Mouse (Mus musculus) spleen, postnatal 4 days (tissue): ENCODE measurements around the gene Itgae.
"Not testable (repeated sequence)": the region's sequence is repeated elsewhere in the genome, so short reads cannot be mapped to it uniquely, and the experiment has no call there.

Source experiments
- DNase-seq, 2 experiments: peaks; one replicate each; pipeline ENCODE4 v3.0.0; 2022; ENCODE audit warnings: low spot score in 2 of 2

Itgae gene

DNA sequence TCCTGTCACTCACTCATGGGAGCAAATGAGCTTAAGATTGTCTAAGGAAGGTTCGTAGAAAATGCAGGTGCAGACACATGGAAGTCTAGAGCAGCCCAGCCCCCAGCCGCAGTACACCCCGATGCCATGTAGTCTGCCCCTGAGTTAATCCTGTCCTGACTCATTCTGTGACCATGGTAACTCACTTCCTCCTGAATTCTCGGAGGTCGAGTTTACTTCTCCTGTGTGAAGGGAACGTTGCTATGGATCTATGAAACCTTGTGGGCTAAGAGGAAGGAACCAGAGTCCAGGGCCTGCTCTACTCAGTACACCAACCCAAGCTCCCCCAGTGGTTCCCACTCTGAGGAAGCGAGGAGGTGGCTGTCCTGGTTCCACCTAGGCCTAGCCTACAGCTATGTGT, 2.5 kb downstream of the Itgae start:
- no peak for DNase-seq

DNA sequence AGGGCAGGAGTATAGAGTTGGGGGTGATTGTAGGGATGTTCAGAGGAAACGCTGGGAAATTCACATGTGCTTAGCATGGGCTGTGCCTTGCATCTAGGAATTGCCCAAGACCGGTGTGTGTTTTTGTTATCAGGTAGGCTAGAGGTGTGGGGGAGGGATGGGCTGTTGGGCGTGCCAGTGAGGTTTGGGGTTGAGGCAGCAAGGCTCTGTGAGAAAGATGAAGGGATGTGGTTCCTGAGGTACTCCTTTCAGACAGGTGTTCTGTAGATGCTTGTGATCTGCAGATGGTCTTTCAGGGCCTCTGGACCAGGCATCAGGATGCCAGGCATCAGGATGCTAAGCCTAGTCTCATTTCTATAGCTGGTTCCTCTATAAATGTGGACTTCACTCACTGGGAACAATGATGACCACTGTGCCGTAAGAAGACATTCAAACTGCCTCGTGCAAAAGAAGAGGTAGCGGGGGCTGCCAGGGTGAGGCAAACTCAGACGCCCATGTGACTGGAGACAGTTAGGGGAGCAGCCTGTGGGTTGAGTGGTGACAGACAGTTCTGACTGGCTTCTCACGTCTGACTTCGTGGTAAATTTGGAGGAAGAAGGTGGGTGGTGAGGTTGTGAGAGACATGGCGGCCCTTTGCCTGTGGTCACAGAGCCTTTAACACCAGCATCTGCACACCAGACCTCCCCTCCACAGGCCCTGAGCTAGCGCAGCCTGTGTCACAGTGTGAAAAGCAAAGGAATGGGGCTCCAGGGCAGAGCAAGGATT, 4.0 kb downstream of the Itgae start:
- no peak for DNase-seq

DNA sequence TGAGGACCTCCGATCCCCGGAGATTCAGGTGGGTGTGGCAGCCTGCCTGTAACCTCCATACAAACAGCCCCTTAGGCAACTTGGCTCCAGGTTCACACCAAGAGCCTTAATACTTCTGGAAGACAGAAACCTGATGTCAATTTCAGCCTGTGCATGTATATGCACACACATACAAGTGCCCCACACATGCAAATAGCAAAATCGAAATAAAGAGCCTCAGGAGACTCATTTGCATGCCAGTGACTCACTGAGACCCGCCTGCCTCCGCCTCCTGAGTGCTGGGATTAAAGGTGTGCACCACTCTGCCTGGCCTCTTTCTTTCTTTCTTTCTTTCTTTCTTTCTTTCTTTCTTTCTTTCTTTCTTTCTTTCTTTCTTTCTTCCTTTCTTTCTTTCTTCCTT, 8.5 kb downstream of the Itgae start:
- no peak for DNase-seq

DNA sequence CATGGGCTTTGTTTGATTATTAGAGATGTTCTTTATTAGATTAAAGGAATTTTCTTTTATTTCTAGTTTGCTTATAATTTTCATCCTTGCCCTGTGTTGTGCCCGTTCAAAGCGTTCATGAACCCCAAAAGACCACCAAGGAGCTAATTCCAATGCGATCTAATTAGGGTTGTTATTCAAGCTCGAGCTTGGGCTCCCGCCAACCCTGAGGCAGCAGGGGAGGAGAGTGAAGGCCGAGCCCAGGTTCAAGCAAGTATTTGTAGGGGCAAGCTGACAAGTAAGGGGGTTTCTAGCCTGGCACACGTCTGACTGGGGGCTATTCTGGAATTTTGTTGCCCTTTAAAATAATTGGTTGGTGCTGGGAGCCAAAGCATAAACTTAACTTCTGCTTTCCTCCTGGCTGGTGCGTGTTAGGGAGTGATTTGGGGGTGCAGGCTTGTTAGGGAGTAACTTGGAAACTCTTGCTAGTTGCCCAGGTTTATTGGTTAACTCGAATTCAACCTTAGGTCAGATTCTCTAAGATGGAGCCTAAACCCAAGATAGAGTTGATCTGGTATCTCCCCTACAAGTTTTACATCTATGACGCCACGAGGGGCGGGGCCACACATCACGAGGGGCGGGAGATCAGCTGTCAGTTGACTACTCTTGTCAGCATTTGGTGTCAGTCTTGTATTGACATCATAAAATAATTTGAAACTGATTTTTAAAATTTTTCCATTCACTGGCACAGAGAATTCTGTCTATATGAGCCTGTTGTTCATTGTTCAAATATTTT, 9.8 kb downstream of the Itgae start:
- DNase-seq = no peak

DNA sequence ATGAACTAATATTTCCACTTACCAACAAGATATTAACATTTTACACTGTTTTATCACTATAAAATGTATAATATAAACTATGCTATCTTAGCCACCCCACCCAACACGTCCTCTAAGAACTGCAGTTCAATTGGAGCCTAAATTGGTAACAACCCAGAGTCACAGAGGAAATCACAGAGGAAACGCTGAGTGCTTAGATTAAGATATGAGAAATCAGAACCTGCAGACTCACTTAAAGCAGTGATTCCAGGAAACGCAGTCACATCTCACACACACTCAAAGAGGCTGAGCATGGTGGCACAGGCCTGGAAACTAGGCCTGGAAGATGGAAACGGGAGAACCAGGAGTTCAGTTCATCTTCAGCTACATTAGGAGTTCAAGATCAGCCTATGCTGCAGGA, 10.9 kb downstream of the Itgae start:
- no peak for DNase-seq

DNA sequence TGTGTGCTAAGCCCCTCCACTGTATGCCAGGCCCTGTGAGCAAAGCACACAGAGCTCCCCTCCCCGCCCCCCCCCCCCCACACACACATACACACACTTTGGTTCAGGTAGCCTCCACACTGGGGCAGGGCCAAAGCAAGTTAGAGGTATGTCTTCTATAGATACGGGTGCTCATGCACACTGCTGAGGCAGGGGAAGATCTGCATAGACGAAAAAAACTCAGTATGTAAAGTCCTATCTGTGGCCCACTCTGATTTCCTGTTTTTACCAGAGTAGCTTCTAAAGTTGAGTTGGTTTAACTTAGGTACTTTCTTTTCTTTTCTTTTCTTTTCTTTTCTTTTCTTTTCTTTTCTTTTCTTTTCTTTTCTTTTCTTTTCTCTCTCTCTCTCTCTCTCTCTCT, 14.9 kb downstream of the Itgae start:
- DNase-seq = no peak

DNA sequence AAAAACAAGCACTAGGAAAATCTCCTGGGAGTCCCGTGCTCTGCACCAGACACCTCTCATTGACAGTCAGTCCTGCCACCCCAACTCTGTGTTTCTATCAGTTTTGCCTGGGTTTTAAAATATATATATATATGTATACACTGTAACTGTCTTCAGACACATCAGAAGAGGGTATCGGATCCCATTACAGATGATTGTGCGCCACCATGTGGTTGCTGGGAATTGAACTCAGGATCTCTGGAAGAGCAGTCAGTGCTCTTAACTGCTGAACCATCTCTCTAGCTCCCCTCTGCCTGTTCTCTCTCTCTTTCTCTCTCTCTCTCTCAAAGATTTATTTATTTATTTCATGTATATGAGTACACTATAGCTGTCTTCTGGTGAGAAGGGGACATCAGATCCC, 17.0 kb downstream of the Itgae start:
- not testable (repeated sequence) for DNase-seq

DNA sequence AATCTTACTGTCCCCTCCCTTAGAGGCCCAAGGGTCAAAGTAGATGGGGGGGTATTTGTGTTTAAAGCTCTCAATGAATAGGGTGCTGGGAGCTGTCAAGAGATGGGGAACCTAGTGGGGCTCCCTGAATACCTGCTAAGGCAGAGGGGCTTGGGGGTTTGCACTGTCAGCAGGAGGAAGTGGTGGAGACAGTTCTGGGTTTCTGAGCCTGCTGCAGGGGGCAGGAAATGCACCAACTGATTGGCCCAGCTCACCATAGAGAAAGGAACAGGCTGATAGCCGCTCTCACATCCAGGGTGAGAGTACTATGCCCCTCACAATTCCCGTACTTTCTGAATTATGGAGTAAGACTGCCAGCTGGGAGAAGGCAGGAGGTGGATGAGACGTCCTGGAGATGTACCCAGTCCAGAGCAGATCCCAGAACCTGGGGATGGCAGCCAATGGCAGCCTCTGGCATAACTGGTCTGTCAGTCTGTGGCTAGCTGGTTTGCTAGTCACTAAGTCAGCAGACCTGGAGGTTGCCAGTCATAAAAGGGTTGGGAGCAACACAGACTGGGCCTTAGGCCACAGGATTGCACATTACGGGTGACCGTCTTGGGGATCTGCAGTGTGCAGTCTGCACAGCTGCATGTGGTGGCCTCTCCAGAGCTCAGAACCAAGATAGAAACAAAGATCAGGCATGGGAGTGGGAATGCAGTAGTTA, 18.0 kb downstream of the Itgae start:
- DNase-seq = no peak

DNA sequence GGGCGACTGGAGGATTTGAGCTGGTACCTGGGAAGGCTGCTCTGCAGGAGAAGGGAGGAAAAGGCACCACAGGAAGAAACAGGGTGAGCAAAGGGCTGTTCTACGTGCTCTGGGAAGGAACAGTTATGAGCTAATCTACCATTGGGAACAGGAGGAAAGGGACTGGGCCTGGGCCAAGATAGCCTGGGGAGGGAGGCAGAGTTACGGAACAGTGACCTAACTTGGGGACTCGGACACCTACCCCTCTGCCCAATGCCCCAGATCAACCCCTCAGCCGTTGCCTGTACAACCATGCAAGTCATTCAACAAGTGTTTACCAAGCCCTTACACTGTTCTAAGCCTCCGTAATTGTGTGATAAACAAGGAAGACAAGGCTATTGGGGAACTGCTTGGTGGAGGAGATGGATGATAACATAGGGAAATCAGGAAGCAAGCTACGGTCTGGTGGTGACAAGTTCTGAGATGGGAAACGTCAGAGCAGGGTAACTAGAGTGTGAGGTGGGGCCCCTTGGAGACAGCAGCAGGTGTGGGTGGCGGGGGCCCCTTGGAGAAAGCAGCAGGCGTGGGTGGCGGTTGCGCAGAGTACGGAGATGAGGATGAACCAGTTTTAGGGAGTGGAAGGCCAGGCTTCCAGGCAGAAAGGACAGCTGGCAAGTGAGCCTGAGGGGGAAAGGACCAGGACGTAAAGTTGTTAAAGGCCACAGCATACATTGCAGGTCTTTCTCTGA, 18.7 kb downstream of the Itgae start:
- no peak for DNase-seq

DNA sequence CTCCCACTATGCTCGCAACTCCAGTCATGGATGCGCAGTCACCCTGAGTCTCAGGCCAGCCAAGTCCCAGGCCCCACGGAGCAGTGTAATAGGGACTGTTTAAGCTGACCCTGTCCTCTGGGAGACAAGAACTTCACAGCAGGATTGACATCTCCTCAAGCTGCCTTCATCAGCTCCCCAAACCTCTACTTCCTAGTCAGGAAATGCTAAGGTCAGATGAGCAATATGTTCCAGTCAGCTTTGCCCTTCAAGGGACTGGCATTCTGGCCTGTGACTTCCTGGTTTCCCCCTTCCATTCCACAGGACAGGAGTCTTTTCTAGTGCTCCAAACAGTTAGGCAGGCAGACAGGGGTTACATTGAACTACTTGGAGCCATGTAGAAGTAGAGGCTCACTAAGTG, 19.6 kb downstream of the Itgae start:
- no peak for DNase-seq

DNA sequence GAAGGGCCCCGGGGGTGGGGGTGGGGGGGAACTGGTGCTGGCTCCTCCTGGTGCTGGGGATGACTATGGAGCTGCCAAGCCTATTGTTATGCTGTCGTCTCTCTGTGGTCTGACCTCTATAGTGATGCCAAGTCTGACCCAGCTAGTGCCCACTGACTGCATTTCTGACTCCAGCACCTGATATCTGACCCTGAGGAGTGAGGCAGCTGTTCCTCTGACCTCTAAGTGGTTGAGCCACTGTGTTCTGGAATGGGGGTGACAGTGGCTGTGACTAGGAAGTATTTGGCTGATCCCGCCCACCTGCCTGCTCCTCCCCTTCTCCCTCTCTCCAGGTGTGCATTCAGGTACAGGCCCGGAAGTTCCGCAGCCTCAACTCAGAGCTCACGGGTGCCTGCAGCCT, 21.0 kb downstream of the Itgae start:
- no peak for DNase-seq

DNA sequence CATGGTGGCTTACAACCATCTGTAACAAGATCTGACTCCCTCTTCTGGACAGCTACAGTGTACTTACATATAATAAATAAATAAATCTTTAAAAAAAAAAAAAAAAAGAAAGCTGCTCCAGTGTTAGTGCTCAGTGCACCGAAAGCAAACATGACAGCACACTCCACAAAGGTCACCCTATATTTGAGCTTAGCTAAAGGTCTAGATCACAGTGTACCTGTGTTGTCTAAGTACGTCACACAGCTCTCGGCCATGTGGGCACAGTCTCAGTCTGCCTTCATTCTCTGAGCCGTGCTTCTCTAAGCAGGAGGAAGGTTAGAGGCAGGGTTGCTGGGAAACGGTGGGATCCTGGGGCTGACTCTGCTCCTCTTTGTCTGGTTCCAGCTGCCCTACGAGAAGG, 36.1 kb downstream of the Itgae start:
- no peak for DNase-seq

DNA sequence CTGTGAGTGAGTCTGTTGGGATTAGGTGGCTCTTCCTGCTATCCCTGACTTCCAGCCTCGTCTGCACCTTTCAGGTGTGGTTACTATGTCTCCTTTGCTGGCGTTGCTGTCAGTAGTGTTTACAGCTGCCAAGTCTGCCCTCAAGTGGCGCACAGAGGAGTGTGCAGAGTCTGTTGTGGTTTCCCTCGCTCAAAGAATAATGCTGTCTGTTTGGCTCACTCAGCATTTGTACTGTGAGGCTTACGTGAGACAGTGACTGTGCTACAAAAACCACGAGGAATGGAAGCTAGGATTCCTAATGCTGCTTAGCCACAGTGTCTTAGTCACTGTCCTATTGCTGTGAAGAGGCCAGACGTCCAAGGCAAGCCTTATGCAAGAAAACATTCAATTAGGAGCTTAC, 40.6 kb downstream of the Itgae start:
- no peak for DNase-seq

DNA sequence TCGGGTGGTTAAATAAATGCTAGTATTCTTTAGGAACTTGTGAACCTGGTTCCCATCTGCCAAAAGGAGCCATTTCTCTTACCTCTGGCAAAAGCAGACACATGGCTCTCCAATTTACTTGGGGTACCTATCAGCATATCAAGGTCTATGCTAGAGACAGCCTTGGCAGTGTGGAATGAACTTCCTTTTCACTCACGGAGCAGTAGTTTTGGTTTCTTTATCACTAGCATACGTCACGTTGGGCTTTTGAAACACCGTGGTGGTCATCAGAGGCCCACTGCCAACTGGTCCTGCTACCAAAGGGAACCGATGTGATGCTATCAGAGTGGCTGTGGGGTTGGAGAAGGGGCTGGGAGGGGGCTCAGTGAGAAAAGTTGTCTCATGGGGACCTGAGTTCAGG, 42.6 kb downstream of the Itgae start:
- no peak for DNase-seq

DNA sequence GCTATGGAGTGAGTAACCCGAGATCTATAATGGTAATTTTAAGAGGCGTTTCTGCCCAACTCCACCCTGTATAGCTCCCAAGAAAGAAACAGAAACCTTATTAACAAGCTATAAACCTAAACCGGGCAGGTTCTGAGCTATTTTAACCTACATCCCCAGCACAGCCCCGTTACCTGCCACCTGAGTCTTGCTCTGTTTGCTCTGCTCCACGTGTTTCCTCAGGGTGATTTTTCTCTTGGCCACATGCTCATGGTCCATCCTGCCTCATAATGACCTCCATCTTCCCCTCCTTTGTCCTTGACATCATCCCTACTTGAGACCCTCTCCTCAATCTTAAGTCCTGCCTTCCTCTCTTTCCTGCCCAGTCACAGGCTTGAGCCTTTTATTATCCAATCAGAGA, 43.8 kb downstream of the Itgae start:
- no peak for DNase-seq

DNA sequence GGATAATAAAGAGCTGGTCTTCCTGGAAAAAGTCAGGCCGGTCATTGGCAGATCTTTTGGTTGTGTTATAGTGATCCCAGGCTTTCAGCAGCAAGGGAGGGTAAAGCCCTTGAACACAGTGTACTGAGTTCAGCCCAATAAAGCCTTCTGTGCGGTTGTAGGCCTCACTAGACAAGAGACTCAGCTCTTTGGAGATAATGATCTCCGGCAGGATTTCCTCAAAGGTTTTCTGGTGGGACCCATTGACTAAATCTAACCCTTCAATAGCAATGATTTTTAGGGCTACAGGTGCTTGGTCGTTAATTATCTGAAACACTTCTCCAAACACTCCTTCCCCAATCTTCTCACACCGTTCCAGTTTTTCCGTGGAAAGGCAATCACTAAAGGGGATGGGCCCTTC, 46.2 kb downstream of the Itgae start:
- no peak for DNase-seq

DNA sequence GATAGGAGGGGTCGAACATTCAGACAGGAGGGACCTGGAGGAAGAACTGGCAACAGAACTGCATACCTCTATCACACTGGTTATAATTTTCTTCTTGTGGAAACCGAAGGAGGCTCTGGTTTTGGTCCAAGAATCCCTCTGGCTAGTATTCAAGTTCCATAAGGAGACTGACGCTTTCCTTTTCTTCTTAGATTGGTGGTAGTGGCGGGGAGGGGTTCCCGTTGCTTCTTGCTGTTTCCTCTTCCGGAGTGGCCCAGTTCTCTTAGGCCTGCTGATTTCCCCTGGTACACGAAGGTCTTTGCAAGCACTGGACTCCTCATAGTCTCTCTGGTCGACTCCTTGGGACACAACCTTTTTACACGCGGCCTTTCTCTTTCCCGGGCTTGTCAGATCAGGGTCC, 46.7 kb downstream of the Itgae start:
- peak in 1 of 2 experiments; percentile 21 for DNase-seq

DNA sequence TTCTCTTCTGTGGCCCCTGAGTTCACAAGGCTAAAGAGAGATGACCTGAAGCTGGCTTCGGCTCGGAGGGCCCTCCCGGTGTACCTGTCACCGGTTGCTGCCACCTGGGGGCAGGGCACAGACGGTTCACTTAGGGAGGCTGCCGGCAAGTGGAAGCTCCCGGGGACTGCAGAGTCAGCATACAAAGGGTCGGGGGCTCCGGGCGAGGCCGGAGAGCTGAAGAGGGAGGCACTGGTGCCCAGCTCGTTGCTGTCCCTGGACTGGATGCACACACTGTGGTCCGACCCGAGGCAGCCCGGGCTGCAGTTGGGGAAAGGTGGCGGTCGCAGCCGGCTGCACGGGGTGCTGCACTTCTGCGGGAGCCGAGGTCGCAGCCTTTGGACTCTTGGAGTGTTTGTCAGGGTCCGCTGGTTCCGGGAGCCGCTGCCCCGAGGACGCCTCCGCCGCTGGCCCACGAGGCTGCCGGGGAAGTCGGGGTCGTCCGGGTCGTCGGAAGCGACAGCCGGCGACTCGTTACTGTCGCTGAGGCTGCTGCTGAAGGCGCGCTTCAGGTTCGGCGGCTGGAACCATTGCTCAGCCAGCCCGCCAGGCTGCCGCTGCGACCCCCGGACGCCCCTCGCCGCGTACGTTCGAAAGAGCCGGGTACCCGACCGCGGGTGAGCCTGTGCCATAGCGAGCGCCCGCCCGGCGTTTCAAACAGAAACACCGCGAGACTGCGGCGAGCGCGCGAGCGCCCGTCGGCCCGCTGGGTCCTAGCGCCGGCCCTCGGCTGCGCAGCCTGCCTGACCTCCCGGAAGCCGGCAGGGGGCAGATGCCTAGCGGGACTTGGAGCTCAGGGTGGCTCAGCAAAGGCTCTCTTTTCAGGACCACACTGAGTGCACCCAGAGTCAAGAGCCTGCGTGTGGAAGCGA, 47.5 kb downstream of the Itgae start, which contains the start of gene Haspin:
Gene Haspin (minus strand): TSS at position 704 of the 911 bp plus-strand sequence.
- peak; percentile 92 to 98 for DNase-seq

DNA sequence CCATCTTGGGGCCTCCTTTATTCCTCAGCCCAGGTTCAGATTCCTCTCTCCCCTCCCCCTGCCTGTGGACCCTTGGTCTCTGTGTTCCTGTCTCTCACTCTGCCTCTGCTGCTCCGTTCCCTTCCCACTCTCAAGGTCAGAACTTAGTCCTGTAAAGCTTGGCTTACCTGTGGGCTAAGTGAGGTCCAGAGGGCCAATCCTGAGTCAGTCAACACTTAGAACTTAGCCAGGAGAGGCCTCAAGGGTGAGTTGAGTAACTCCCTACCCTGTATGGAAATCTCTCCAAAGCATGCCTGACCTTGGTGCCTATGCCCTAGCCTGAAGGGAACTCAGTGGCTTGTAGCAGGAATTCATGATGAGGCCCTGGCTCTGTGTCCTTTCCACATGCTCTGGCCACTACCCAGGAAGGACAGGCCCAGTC, 53.9 kb downstream of the Itgae start:
- DNase-seq = no peak

DNA sequence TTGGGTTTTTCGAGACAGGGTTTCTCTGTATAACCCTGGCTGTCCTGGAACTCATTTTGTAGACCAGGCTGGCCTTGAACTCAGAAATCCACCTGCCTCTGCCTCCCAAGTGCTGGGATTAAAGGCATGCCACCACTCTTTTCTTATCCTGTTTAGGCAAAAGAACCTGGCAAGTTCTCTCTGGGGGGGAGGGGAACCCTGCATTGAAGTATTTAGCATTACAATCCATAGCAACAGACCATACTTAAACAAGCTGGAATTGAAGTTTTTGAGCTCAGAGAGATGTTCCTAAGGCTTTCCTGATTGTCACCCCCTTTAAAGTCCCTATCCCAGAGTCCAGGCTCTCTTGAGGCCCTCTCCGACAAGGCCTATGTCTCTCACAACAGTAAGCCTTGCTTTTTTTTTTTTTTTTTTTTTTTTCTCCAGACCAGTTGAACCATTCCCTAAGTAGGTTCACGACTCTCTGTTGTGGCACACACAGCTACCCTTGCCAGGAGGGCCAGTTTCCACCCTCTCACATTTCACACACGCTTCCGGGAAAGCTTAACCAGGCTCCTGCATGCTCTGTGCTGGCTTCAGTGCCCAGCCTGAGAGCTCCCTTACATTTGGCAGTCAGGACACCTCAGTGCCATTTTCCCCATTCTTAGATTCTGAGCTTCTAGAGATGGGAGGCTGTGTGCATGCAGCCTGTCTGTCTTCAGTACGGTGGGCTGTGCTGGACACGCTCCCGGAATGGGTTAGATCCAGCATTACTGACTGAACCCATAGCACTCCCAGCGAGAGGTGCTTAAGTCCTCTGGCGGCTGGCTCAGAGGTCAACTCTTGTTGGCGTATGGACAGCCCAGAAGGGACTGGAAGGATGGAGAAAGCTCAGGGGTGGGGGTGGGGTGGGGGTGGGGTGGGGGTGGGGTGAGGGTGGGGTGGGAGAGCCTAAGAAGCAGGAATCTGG, 55.9 kb downstream of the Itgae start:
- DNase-seq = no peak
